Mouse (Mus musculus): ENCODE results near the gene Sav1. TPM values are rescaled to one million over a fixed set of nuclear protein-coding genes. Genes with fewer than 3 reads are reported as not detected.

The Sav1 gene
- polyA plus RNA-seq (2012; fragmentation: generic; extraction: Trizol), result 10 to 100 TPM in 1 of 2 experiments, 1 to 10 TPM in 1; 7.2 to 24.1 TPM

GRCm38 (mm10) chr12:69986786-69987497 is at the start of gene Sav1:
Gene Sav1 (minus strand): TSS chr12:69987002.

Other genes with a start within 250 kb of the Sav1 start
- not detected for gene Cdkl1, start 195.7 kb downstream of the Sav1 start, polyA plus RNA-seq (2012; fragmentation: generic; extraction: Trizol)
- 1 to 10 TPM in 1 of 2 experiments, under 1 TPM in 1; 0.06 to 1.7 TPM for gene Atl1, start 94.4 kb downstream of the Sav1 start, polyA plus RNA-seq (2012; fragmentation: generic; extraction: Trizol)
- 1 to 10 TPM in 1 of 2 experiments, under 1 TPM in 1; 0.55 to 5.7 TPM for gene Map4k5, start 93.8 kb downstream of the Sav1 start, polyA plus RNA-seq (2012; fragmentation: generic; extraction: Trizol)
- gene Nin, start 126.7 kb upstream of the Sav1 start, polyA plus RNA-seq (2012; fragmentation: generic; extraction: Trizol), result 1 to 10 TPM in 1 of 2 experiments, under 1 TPM in 1; 0.39 to 4.0 TPM
- gene Abhd12b, start 167.1 kb upstream of the Sav1 start, polyA plus RNA-seq (2012; fragmentation: generic; extraction: Trizol), result not detected
- not detected for gene Pygl, start 244.5 kb upstream of the Sav1 start, polyA plus RNA-seq (2012; fragmentation: generic; extraction: Trizol)